Mouse (Mus musculus): ENCODE data around the gene Csrnp3. TPM values are rescaled to one million over a fixed set of nuclear protein-coding genes. Genes with fewer than 3 reads are reported as not detected.
A peak's percentile ranks its signal among the peaks of the same experiment; 100 is the strongest.

Gene Csrnp3
- polyA plus RNA-seq, 1 experiment from 2014 or later, result 12.4 TPM

DNA sequence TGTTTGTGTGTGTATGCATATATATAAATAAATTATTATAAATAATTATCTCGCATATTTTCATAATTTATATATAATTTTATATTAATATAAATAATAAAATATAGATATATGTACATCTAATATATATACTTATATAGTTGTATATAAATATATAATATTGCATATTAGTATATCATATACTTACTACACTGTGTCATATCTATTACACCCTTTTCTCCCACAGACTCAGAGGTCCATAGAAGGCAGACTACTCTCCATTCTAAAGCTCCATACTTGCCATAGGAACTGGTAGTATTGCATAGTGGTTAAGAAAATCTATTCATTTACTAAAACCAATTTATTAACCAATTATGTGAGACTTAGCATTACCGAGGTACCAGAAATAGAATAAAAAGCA is 164.1 kb downstream of the Csrnp3 start:
- 87% methylated on average over 2 of the region's 2 CpGs for WGBS
- H3K36me3 ChIP-seq, result no peaks in the 10 kb centered on the region; the same call in 1 of the 2 replicates

DNA sequence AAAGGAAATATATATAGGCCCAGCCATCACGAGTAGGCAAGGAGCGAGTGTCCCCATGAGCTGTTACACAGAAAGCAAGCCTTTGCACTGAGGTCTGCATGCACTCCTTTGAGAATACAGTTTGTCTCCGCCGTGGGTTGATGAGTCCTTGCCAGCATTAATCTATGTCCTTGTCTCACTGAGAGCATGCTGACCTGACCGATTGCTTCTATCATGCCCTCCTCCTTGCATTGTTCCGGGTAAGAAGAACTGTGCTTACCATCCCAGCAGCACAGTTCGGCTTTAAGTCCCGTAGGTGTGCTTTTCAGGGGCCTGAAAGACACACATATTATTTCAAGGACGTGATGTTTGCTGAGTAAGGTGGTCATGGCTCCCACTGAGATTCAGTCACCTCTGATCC is 173.1 kb downstream of the Csrnp3 start:
- no peak overlapping the region for H3K4me3 ChIP-seq
- no peaks in the 10 kb centered on the region for H3K9me3 ChIP-seq (replicated peaks)
- WGBS, result 92% methylated on average over 9 of the region's 9 CpGs
- DNase-seq (ENCODE audit: low spot score), result no peak
- no peaks in the 10 kb centered on the region for H3K27me3 ChIP-seq (ENCODE audit: low read depth, poor library complexity, severe bottlenecking)
- peaks cover 40% of the 10 kb centered on the region for H3K36me3 ChIP-seq
- H3K27ac ChIP-seq, result no peak overlapping the region
- no peaks in the 10 kb centered on the region for H3K4me1 ChIP-seq

More for the DNA sequence above, 164.1 kb downstream of the Csrnp3 start:
- Histone ChIP-seq H3K4me3 (no peak overlapping the region), H3K27ac (no peak overlapping the region), H3K9me3 (replicated peaks) (no peaks in the 10 kb centered on the region), H3K4me1 (no peaks in the 10 kb centered on the region), H3K27me3 (ENCODE audit: low read depth, poor library complexity, severe bottlenecking) (no peaks in the 10 kb centered on the region)
- DNase-seq (ENCODE audit: low spot score), result no peak

DNA sequence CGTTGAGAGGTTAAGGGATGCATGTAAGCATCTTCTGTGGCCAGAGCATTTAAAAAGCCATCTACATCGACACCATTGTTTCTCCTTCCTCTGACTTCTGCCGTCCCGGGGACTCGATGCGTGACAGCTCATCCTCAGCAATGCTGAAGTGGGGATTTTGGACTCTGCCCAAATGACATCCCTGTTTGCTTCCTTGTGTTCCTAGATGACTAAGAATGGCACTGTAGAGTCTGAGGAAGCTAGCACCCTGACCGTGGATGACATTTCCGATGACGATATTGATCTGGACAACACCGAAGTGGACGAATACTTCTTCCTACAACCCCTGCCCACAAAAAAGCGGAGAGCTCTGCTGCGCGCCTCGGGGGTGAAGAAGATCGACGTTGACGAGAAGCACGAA is 173.7 kb downstream of the Csrnp3 start:
- H3K27ac ChIP-seq, result no peak overlapping the region
- no peaks in the 10 kb centered on the region for H3K9me3 ChIP-seq (replicated peaks)
- H3K4me1 ChIP-seq, result no peaks in the 10 kb centered on the region
- DNase-seq (ENCODE audit: low spot score), result no peak
- H3K4me3 ChIP-seq, result no peak overlapping the region
- H3K27me3 ChIP-seq (ENCODE audit: low read depth, poor library complexity, severe bottlenecking), result no peaks in the 10 kb centered on the region
- peaks cover 40% of the 10 kb centered on the region for H3K36me3 ChIP-seq
- 97% methylated on average over 19 of the region's 19 CpGs for WGBS

DNA sequence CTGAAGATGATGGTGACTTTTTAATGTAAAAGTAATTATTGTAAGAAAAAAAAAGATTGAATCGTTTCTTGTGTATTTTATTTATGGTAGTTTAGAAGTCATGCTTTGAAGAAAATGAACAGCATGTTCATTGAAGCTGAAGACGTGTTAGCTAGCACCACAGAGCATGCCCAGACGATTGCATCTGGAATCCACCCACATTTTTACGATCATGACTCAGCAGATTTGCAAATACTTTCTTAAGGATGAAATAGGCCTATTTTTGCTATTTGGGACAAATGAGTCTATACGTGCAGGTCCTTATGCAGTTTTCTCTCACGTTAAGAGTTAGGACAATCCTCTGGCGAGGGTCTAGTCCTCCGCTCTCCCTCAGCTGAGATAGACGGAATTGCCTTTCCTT is 177.9 kb downstream of the Csrnp3 start:
- Histone ChIP-seq H3K27ac (no peak overlapping the region), H3K4me3 (no peak overlapping the region), H3K27me3 (ENCODE audit: low read depth, poor library complexity, severe bottlenecking) (no peaks in the 10 kb centered on the region), H3K36me3 (peaks cover 43% of the 10 kb centered on the region), H3K9me3 (replicated peaks) (no peaks in the 10 kb centered on the region), H3K4me1 (no peaks in the 10 kb centered on the region)
- WGBS, result 90% methylated on average over 9 of the region's 9 CpGs
- DNase-seq (ENCODE audit: low spot score), result no peak

GRCm38 (mm10) chr2:66024837-66025236 is 179.3 kb downstream of the Csrnp3 start:
- Histone ChIP-seq H3K4me3 (no peak overlapping the region), H3K9me3 (replicated peaks) (no peaks in the 10 kb centered on the region), H3K27ac (no peak overlapping the region), H3K4me1 (no peaks in the 10 kb centered on the region), H3K27me3 (ENCODE audit: low read depth, poor library complexity, severe bottlenecking) (no peaks in the 10 kb centered on the region), H3K36me3 (peaks cover 33% of the 10 kb centered on the region)
- WGBS, result 88% methylated on average over 6 of the region's 6 CpGs
- no peak for DNase-seq (ENCODE audit: low spot score)

GRCm38 (mm10) chr2:66028812-66029211 is 183.2 kb downstream of the Csrnp3 start:
- H3K4me1 ChIP-seq, result no peaks in the 10 kb centered on the region
- no peak overlapping the region for H3K4me3 ChIP-seq
- H3K36me3 ChIP-seq, result peaks cover 3% of the 10 kb centered on the region; the same call in 1 of the 2 replicates
- DNase-seq (ENCODE audit: low spot score), result no peak
- no peak overlapping the region for H3K27ac ChIP-seq
- 78% methylated on average over 5 of the region's 5 CpGs for WGBS
- H3K9me3 ChIP-seq (replicated peaks), result no peaks in the 10 kb centered on the region
- H3K27me3 ChIP-seq (ENCODE audit: low read depth, poor library complexity, severe bottlenecking), result no peaks in the 10 kb centered on the region

GRCm38 (mm10) chr2:66034907-66035679 is 189.5 kb downstream of the Csrnp3 start:
- Histone ChIP-seq H3K4me1 (no peaks in the 10 kb centered on the region), H3K36me3 (no peaks in the 10 kb centered on the region), H3K9me3 (replicated peaks) (no peaks in the 10 kb centered on the region), H3K27me3 (ENCODE audit: low read depth, poor library complexity, severe bottlenecking) (no peaks in the 10 kb centered on the region), H3K4me3 (no peak overlapping the region), H3K27ac (no peak overlapping the region)
- no peak for DNase-seq (ENCODE audit: low spot score)
- WGBS, result 86% methylated on average over 9 of the region's 9 CpGs

- Histone ChIP-seq H3K9me3 (replicated peaks) (no peaks in the 10 kb centered on the region), H3K27ac (no peak overlapping the region), H3K27me3 (ENCODE audit: low read depth, poor library complexity, severe bottlenecking) (no peaks in the 10 kb centered on the region), H3K4me1 (peaks cover 4% of the 10 kb centered on the region; the same call in 1 of the 2 replicates), H3K4me3 (no peak overlapping the region), H3K36me3 (no peaks in the 10 kb centered on the region)
- no peak for DNase-seq (ENCODE audit: low spot score)
These were observed 195.0 kb downstream of the Csrnp3 start for GRCm38 (mm10) chr2:66040611-66041010.

- H3K4me3 ChIP-seq, result no peak overlapping the region
- H3K27me3 ChIP-seq (ENCODE audit: low read depth, poor library complexity, severe bottlenecking), result no peaks in the 10 kb centered on the region
- WGBS, result 94% methylated on average over 21 of the region's 21 CpGs
- H3K4me1 ChIP-seq, result peaks cover 4% of the 10 kb centered on the region; the same call in 1 of the 2 replicates
- H3K27ac ChIP-seq, result peak overlapping the region; percentile 61; the same call in 1 of the 2 replicates
- no peaks in the 10 kb centered on the region for H3K9me3 ChIP-seq (replicated peaks)
- DNase-seq (ENCODE audit: low spot score), result no peak
- H3K36me3 ChIP-seq, result no peaks in the 10 kb centered on the region
These were observed 195.8 kb downstream of the Csrnp3 start for GRCm38 (mm10) chr2:66041203-66041916.

- WGBS, result 80% methylated on average over 9 of the region's 9 CpGs
- H3K27ac ChIP-seq, result peak overlapping the region; percentile 61; the same call in 1 of the 2 replicates
These were observed 196.4 kb downstream of the Csrnp3 start for GRCm38 (mm10) chr2:66041917-66042419.

GRCm38 (mm10) chr2:66043441-66044404 is 198.2 kb downstream of the Csrnp3 start:
- no peaks in the 10 kb centered on the region for H3K9me3 ChIP-seq (replicated peaks)
- H3K27me3 ChIP-seq (ENCODE audit: low read depth, poor library complexity, severe bottlenecking), result no peaks in the 10 kb centered on the region
- H3K4me3 ChIP-seq, result no peak overlapping the region
- no peak overlapping the region for H3K27ac ChIP-seq
- peaks cover 4% of the 10 kb centered on the region; the same call in 1 of the 2 replicates for H3K4me1 ChIP-seq
- H3K36me3 ChIP-seq, result no peaks in the 10 kb centered on the region
- 71% methylated on average over 17 of the region's 17 CpGs for WGBS
- no peak for DNase-seq (ENCODE audit: low spot score)

More at GRCm38 (mm10) chr2:66041917-66042419, 196.4 kb downstream of the Csrnp3 start:
- Histone ChIP-seq H3K9me3 (replicated peaks) (no peaks in the 10 kb centered on the region), H3K4me3 (no peak overlapping the region), H3K4me1 (peaks cover 4% of the 10 kb centered on the region; the same call in 1 of the 2 replicates), H3K36me3 (no peaks in the 10 kb centered on the region), H3K27me3 (ENCODE audit: low read depth, poor library complexity, severe bottlenecking) (no peaks in the 10 kb centered on the region)
- DNase-seq (ENCODE audit: low spot score), result peak; percentile 65

GRCm38 (mm10) chr2:66044405-66045089 is 199.0 kb downstream of the Csrnp3 start:
- WGBS, result 95% methylated on average over 12 of the region's 12 CpGs
- H3K36me3 ChIP-seq, result no peaks in the 10 kb centered on the region
- H3K4me3 ChIP-seq, result no peak overlapping the region
- H3K4me1 ChIP-seq, result peaks cover 4% of the 10 kb centered on the region; the same call in 1 of the 2 replicates
- no peaks in the 10 kb centered on the region for H3K9me3 ChIP-seq (replicated peaks)
- H3K27ac ChIP-seq, result no peak overlapping the region
- no peak for DNase-seq (ENCODE audit: low spot score)
- H3K27me3 ChIP-seq (ENCODE audit: low read depth, poor library complexity, severe bottlenecking), result no peaks in the 10 kb centered on the region

Measured in limb, embryonic 10.5 days (tissue).